Mouse (Mus musculus) right cerebral cortex, postnatal 4 days (tissue): Measurements from ENCODE around the gene Zfp472.
A peak's percentile ranks its signal among the peaks of the same experiment; 100 is the strongest.

Source experiments
- DNase-seq: peaks from one replicate; pipeline ENCODE4 v3.0.0-alpha.2; 2022

Gene Zfp472

DNA sequence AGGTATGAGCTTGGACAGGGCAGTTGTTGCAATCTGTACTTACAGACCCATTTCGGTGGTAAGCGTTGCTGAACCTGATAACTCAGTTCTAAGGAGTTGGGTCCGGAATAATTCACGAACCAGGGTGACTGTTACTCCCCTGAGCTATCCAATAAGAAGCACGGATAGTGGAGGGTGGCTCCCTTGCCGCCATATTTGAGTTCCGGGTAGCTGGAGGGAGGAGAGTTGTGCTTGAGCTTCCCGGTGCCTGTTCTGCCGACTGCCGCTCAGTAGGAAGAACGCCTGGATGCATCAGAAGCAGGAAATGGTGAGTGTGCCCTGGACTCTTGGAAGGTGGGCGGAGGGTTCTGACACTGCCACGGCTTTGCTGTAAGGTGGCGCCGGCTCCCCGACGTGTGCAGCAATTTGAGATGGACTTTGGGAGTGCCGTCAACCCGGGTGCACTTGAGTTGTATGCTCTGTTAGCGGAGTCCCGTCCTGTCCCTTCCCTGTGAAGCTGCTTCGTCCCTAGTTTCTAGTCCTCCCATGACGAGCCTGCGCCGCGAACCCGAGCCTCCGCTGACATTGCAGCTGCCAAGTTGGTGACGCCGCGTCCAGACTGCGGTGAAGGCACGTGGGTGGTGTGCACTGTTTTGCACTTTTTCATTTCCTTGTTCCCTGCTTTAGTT is at the start of gene Zfp472:
TSS of gene Zfp472 (plus strand) at position 192 of the 668 bp plus-strand sequence.
- DNase-seq = peak; percentile 78

DNA sequence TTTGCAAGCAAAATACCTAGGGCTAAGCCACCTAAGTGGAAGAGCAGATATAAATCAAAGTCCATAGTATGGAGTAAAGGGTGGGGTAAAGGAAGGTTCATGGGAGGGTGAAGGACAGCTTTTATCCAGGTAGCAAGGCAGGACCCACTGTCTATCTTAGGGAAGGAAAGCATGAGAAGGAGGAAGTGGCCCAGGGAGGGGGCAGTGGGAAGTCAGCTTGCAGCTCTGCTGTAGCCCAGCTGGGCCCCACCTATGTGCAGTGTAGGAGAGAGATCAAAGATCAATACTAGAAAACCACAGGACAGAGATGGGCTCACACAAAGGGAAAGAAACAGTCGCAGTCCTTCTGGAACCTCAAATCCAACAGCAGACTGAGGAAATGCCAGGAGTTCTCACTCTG is 49.5 kb upstream of the Zfp472 start:
- no peak for DNase-seq

DNA sequence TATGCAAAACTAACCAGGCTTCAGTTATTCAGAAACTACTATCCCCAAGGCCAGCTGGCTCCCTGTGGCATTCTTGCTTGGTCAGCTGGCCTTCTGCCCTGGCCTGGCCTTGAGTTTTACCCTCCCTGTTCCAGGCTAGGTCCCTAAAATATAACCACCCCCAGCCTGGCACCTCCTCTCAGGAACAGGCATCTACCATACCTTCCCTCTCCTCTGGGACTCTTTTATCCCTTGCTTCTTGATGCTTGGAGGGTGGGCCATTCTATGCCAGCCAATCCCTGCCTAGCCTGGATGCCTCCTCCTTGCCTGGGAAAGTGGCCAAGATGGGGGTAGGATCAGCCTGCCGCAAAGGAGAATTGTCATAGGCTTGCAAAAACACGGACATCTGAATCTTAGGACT is 48.5 kb upstream of the Zfp472 start, which contains the start of gene Cyp4f14:
TSS of gene Cyp4f14 (minus strand) at position 212 of the 400 bp plus-strand sequence.
- DNase-seq = peak; percentile 3

DNA sequence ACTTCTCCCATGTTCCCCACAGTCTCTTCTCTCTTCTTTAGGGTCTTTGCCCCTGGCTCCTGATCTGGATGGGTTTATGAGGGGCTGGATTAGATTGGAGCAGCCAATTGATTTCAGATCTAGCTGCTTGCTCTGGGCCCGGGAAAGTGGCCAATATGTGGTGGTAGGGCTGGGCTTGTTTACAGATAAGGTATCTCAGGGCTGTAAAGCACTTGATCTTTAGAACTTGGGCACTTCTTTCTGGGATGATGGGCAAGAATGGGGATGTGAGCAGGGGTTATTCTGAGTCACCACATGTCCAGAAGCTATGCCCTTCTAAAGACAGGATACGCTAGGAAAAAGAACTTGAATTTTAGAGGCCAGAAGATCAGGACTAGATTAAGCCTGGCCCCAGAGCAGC is 46.5 kb upstream of the Zfp472 start:
- DNase-seq = no peak

DNA sequence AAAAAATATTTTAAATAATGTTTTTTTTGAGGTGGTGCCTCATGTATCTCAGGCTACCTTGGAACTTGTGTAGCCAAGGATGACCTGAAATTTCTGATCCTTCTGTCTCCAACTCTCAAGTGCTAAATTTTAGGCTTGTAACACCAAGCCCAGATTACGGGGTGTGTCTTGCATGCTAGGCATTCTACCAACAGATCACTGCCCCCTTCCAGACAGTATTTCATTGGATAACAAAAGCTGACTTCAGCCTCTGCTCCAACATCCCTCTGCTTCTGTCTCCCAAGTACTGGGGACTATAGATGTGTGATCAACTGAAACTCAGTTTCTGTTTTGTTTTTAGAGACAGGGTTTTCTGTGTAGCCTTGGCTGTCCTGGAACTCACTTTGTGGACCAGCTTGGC is 41.9 kb upstream of the Zfp472 start:
- DNase-seq = no peak

DNA sequence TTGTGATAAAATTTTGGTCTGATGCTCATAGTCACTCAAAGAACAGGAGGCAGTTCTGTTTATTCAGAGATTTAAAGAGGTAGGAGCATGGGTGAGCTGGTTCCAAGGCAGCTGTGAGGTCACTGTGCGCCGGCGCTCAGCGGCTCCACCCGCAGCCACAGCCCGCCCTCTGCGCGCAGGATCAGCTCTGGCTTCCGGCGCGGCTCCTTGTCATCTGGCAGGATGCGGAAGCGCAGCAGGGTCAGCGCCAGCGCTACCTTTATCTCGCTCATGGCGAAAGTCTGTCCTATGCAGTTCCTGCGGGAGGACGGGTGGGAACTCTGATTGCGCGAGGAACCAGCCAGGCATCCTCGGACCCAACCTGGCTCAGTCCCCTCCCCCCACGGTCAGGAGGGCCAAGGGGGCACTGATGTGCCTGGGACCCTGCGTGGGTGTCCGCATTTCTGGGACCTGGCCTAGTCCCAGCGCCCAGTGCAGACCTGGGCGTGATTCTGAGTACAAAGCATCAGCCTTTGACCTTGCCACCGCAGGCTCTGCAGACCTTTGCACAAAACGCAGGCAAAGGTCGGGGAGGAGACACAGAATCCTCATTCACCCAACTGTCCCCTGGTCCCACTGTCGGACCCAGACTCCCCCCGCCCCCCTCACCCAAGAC is 40.8 kb upstream of the Zfp472 start:
- DNase-seq = peak; percentile 65

DNA sequence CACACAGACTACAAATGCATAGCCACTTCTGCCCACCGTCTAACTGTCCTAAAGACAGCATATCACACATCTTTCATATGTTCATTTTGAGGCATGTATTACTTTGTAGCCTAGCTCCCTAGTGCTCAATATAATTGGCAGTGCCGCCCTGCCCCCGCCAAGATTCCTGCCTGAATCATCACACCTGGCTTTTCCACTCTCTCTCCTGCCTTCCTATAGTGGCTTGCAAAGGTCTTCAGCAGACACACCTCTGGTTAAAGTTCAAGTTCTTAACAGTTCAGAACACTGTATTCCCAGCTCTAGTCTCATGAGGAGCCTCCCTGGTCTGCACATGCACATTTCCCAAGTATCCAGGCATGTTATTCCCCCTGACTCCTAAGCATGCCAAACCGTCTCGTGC is 37.8 kb upstream of the Zfp472 start:
- DNase-seq = no peak

DNA sequence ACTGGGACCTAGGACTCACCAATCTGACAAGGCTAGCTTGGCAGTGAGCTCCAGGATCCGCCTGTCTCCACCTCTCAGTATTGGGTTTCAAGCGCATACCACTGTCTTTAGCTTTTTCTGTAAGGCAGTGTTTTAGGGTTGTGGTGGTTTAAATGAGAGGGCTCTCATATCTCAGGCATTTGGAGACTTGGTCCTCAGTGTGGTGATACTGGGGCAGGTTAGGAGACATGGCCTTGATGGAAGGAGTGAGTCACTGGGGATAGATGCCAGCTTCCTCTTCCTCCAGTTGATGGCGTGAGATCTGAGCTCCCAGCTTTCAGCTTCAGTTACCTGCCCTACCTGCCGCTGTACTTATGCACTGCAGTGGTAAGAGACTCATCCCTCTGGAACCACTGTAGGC is 25.8 kb upstream of the Zfp472 start:
- DNase-seq = no peak

DNA sequence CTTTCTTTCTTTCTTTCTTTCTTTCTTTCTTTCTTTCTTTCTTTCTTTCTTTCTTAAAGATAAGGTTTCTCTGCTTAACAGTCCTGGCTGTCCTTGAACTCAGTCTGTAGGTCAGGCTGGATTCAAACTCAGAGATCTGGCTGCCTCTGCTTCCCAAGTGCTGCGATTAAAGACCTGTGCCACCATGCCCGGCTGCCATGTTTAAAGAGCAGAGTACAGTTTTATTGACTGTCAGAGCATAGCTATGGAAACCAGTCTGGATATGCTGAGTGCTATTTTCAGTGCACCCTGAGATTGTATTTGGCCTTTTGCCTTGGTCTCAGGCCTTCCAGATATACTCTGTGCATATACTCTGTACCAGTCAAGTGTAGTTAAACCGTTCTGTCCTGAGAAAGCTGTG is 22.0 kb upstream of the Zfp472 start:
- no peak for DNase-seq

DNA sequence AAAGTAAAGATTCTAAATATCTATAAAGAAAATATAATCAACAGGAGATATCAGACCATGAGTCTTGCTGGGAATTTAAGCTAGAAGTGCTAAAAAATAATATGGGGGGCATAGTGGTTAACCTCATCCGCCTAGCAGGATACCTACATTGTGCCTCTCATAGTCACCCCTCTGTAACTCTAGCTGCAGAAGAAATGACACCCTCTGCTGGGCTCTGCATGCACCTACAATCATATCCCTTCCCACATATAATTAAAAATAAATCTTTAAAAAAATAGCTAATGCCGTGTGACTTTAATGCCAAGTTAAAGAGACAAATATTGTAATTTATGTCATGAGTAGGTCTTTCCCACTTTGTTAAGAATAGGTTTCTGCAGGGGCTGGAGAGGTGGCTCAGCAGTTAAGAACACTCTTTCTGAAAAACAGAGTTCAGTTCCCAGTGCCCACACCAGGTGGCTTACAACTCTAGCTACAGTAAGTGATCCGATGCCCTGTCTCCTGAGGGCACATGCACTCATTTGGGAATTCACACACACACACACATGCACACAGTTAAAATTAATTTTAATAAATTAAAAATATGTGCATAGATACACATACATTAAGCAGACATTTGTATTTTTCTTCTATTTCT is 21.1 kb upstream of the Zfp472 start:
- no peak for DNase-seq

DNA sequence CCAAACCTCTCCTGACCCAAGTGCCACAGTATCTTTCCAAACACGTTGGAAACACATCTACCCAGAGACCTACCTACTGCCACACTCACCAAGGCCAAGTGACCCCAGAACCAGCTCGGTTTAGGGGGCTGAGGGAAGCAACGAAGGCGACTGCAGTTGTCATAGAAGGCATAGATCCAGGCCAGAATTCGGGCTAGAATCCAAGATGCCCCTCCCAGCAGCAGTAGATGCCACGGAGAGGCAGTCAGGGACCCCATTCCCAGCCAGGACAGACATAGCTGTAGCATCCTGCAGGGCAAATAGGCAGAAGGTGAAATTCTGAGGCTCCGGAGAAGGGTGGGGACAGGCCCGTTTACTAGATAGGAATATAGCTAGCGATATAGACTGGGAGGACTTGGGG is 18.9 kb upstream of the Zfp472 start:
- DNase-seq = peak; percentile 2

DNA sequence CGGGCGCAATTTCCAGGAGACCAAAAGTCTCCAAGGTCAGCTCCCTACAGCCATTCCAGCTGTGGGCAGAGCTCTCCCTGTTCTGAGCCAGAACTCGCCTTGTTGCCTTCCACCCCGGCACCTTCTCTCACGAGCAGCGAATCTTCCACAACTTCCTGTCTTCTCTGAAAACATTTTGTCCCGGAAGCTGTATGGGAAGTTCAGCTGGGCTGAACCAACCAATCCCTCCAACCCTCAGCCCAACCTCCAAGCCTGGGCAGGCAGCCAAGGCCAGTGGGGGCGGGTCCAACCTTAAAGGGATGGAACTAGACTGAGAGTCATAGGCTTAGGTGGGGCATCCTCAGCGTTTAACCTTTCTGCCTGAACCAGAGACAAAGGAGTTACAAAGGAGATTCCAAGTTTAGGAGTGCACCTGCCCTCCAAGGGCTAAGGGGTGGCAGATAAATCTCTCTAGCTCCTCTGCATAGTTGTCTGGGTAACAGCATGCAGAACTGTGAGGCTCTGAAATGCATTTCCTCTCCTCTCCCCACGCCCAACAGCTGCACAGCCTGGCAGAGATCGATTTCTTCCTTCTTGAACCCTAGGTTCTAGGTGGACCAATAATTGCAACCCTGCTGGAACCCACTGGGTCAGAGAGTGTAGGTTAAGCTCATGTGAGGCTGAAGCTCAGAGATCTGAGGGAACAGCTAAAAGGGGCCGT is 18.2 kb upstream of the Zfp472 start, which contains the start of gene Cyp4f13:
TSS of gene Cyp4f13 (minus strand) at position 188 of the 700 bp plus-strand sequence.
- DNase-seq = peak; percentile 93

DNA sequence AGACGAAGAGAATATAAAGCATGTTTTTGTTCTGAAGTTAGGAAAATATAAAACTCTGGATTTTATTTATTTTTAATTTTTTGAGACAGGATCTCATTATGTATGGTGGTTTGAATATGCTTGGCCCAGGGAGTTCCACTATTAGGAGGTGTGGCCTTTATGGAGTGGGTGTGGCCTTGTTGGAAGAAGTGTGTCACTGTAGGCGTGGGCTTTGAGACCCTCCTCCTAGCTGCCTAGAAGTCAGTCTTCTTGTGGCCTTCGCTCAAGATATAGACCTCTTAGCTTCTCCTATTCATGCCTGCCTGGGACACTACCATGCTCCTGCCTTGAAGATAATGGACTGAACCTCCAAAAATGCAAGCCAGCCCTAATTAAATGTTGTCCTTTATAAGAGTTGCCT is 15.5 kb upstream of the Zfp472 start:
- DNase-seq = no peak

DNA sequence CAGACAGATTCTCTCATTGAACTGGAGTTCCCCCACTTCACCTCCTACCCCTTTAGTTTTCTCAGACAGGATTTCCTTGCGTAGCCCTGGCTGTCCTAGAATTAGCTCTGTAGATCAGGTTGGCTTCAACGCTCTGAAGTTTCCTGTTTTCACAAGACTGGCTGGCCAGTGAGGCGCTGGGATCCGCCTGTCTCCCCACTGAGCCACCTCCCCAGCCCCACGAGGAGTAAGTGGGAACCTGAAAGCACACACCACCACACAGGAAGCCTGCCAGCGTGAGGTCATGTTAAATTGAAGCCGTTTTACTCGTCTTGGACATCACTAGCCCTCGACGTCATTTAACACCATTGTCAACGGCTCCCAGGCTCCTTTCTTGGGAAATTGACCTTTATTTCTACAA is 14.6 kb upstream of the Zfp472 start:
- no peak for DNase-seq

DNA sequence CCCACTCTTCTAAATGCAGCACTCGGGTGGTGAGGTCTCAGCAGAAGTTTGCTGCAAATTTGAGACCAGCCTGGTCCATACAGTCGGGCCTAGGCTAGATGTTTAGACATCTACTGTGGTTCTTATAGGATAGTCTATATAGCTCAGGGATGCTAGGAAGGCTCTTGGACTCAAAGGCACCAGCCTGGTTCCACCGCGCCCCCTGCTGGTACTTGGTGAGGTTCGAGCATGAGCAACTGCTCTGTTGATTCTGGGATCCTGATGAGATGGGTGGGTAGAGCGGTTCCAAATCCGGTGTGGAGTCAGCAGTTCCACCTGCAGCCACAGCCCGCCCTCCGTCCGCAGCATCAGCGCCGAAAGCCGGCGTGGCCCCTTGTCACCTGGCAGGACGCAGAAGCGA is 14.2 kb upstream of the Zfp472 start:
- DNase-seq = peak; percentile 94

DNA sequence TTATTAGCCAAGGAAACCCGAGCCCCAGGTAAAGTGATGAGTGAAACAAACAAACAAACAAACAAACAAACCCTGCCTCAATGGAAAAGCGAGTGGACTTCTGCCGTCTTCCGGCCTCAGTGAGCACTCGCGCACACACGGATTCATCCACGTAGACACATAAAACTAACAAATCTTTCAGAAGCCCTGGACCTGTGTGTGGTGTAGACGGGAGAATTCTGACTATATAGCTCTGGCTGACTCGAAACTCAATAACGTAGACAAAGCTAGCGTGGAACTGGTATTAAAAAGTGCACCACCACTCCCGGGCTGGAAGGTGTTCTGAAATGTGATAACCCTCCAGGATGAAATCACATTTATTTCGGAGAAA is 376 bp upstream of the Zfp472 start:
- DNase-seq = no peak

DNA sequence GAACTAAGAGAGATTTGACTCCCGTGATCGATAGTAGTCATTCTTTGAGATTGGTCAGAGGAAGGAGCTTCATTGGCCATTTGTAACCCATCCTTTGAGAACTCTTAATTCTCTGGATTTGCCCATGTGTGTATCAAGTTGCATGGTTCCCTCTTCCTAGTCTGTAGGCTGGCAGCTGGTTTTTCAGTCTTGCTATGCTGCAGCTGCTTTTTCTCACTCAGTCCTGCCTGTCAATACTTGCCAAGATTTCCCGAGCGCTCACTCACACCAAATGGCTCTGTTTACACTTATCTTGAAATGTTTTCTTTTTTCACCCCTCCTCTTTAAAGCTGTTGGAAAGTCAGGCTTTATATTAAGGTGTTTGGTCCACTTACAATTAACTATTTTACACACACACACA is 15.7 kb downstream of the Zfp472 start:
- no peak for DNase-seq

DNA sequence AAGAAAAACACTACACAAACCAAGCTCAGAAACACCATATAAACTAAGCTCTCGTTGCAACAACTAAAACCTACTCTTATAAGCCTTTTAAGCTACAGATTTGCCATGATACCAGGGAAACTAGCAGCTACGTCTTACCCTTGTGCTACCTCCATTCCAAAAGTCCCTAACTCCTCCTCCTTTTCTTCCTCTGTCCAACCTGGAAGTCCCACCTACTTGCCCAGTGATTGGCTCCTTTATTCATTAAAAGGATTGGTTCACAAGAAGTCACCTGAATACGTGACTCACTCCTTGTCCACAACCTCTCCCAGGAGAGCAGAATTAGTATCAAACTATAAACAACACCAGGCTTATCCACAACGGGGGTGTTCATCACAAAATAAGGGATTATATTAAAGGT is 20.7 kb downstream of the Zfp472 start:
- DNase-seq = no peak

DNA sequence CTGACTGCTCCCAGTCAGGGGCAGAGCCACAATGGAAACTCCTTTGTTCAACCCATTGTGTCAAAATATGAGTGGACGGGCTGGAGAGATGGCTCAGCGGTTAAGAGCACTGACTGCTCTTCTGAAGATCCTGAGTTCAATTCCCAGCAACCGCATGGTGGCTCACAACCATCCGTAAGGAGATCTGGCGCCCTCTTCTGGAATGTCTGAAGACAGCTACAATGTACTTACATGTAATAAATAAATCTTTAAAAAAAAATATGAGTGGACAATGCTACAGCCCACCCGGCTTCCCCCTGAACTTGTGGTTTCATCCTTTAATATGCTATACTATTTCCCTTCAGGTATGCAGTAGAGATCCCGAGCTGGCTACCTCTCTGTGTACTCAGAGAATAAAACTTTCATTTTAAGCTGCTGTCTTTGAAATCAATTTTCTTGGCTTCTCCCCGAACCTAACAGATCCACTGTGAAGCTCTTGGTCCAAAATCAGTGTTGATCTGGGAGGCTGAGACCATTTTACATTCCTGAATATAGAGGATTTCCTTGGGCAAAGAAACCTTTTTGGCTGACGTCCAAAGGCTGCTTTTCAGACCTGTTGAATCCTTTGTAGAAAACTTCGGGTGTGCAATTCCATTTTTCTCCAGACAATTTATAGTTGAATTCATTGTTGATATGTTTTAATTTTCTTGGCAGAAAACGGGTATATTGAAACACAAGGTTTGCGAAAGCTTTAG is 26.5 kb downstream of the Zfp472 start:
- DNase-seq = no peak

DNA sequence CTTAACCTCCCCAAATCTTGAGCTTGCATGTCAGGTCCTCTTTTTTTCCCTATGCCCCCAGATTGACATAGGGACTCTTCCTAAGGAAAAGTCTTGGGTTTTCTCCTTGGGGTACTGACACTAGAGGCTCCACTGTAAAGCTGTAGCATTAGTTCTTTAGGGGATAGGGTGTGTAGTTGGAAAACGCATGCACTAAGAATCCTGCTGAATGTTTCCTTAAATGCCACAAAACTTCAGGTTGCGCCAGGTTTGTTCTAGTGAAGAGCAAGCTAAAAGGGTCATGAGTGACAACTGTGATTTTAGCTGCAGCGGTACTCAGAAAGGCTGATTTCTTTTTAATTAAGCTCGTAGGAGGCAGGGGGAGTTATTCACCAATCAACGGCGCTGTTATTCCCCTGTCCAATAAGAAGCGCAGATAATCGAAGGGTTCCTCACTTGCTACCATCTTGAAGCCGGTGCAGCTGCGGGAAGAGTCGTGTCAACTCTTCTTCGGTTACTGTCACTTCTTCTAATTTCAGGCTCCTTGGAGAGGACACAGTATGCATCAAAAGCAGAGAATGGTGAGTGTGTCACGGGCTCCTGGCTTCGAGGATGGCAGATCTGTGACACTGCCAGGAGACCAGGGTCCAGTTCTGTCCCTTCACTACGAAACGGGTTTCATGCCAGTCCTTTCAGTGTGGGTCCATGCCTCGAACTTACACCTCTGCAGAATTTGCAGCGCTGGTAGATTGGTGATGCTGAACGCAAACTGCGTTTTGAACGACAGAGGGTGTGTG is 27.3 kb downstream of the Zfp472 start, which contains the start of gene Zfp952:
TSS of gene Zfp952 (plus strand) at position 431 of the 776 bp plus-strand sequence.
- peak; percentile 74 for DNase-seq

DNA sequence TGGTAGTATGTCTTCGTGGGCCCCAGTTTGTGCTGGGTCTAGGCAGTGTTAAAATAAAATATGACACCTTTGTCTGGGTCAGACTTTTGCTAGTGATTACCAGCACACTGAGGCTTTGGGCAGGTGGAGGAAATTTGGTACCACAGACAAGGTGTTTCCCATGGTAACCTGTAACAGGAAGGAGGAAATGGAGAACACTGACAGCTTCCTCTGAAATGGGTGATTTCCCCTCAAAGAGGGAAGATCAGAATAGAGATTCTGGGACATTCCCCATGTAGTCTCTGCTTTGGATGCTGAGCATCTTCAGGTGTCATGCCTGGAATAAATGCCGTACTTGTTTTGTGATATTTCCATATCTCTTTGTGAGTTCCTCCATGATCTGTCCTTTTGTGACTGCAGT is 32.9 kb downstream of the Zfp472 start:
- DNase-seq = no peak

DNA sequence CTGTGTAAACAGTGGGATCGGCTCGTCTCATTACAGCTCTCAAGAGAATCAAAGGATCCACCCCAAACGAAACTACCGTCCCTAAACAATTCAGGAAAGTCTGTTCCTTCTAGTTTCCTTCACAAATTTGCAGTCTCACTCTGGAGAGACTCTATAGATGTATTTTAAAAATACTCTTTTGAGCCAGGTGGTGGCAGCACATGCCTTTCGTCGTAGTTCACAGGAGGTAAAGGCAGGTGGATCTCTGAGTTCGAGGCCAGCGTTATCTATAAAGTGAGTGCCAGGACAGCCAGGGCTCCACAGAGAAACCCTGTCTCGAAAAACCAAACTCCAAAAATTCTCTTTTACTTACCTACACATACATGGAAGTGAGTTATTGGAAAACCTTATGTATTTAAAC is 42.7 kb downstream of the Zfp472 start:
- DNase-seq = no peak
